Mouse (Mus musculus) v-Abl transformed pro-B cells (cell line): ENCODE measurements at regions not wholly inside any gene's neighbourhood (a gene's known extent, or its start where the extent isn't known, plus 50 kb on each side); places are given as distances from the start of the nearest gene placed in this dataset.

Experiments
- in situ Hi-C, 2 experiments: fragments of 400-800 bp; cut with MboI; formaldehyde crosslinking; loops; one replicate each; pipeline ENCODE4 v1.15.1; 2025; ENCODE audit not compliant: unreplicated experiment in 2 of 2

GRCm38 (mm10) chr13:47716265-47716664 is 544.8 kb upstream of the Id4 start:
- in situ Hi-C loops: no loop called here

DNA sequence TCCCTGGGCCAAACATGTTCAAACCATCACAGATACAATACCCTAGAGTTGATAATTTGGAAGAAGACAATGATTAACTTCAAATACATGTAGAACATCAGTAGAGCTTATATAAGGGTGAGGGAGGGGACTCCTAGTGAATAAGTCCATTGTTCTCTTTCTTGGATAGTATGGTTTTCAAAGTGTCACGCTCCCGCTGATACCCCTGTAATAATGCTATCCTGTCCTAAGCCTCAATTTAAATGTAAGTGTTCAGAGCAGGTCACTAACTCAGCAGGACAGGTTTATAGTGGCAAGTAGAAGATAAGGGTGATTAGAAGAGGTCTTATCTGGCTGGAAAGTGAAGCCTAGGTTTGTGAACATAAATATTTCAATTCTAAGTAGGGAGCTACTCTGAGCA is 540.4 kb upstream of the Id4 start:
- in situ Hi-C loops: no loop called here

- in situ Hi-C loops: no loop called here
These were observed 526.6 kb upstream of the Id4 start for GRCm38 (mm10) chr13:47734415-47734814.

- in situ Hi-C loops: no loop called here
These were observed 525.5 kb upstream of the Id4 start for GRCm38 (mm10) chr13:47735426-47736063.

DNA sequence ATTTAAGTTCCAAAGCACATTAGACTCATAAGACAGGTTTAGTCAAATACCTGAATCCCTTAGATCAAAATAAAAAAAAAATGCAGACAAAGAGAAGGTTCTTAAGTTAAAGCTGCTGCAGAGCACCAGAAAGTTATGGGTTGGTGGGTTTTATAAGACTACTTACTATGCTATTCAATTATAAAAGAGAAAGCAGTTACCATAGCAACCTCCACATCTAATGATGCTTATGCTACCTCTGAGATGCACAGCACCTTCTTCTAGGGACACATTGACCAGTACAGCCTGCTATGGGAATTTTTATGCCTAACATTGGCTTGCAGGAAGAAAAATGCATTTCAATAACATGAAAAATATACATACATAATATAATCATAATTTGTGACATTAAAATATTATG is 512.1 kb upstream of the Id4 start:
- in situ Hi-C loops: no loop called here

- in situ Hi-C loops: no loop called here
These were observed 510.0 kb upstream of the Id4 start for GRCm38 (mm10) chr13:47751033-47751432.

- in situ Hi-C loops: no loop called here
These were observed 496.0 kb upstream of the Id4 start for GRCm38 (mm10) chr13:47764802-47765597.

DNA sequence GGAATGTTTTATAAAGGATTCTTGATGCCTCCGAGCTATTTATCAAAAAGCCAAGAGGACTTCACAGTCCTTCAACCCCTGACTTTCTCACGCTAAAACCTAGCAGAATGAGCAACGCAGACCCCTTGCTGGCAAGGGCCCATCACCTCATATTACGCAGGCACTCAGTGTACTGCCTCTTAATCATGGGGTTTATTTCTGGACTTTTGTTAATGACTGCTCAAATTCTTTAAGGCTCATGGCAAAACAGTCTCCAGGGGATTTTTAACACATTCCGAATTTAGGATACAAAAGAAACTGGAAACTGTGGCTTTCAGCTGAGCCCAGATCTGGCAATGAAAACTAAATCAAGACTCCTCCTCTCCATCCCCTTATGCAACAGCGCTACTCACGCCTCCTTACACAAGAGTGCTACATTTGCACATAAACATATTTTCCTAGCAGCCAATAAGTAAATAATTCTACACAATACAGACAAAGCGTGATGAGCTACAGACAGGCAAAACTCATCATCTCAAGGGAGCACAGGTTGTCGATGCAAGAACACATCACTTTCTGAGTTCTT is 492.0 kb upstream of the Id4 start:
- in situ Hi-C loops: no loop called here

- in situ Hi-C loops: no loop called here
These were observed 483.6 kb upstream of the Id4 start for GRCm38 (mm10) chr13:47777206-47778099.

DNA sequence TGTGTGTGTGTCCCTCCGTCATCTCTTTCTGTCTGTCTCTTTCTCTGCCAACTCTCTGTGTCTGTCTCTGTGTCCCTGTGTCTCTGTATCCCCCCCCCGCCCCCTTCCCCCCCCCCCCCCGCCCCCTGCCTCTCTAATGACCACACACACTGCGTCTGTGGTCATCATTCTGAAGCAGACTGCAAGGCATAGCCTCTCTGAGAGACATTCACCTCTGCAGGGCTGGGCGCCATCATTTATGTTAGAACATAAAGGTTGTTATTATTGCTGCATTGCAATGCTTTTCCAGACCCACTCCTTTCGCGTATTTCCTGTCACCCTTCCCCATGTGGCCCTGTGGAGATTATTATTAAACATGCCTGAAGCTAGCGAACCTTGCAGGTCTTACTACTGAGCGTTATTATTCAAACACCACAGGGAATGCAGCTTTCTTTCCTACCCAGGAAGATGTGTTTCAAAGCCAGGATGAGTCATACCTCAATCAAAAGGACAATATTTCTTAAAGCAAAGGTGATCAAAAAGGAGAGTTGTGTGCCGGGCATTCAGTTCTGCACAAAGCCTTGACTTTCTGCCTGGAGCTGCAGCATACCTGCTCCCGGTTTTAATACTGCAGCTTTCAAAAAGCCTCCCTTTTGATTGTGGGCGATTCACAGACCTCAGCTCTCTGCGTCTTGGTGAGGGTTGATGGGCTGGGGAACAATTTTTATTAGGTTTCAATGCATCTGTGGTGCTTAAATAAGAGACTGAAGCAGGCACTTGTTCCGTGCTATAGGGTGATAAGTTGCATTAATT is 482.6 kb upstream of the Id4 start:
- in situ Hi-C loops: no loop called here

- in situ Hi-C loops: no loop called here
These were observed 476.6 kb upstream of the Id4 start for GRCm38 (mm10) chr13:47784406-47784805.

DNA sequence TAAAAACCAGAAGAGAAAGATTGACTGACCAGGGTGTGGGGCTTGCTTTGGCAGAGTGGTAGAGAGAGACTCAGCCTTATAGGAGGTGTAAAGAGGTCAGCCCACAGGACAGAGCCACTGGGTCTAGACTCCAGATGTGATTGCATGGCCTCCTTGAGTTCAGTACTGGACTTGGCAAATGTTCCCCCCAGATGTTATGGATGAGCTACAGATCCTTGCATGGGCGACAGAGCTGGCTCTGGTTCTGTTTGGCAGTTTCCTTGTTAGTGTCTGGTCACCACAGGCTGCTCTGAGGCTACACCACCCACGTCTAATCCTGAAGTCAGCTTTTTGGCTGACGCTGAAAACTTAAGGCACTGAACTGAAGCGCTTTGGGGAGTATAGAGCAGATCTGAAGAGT is 463.2 kb upstream of the Id4 start:
- in situ Hi-C loops: no loop called here

DNA sequence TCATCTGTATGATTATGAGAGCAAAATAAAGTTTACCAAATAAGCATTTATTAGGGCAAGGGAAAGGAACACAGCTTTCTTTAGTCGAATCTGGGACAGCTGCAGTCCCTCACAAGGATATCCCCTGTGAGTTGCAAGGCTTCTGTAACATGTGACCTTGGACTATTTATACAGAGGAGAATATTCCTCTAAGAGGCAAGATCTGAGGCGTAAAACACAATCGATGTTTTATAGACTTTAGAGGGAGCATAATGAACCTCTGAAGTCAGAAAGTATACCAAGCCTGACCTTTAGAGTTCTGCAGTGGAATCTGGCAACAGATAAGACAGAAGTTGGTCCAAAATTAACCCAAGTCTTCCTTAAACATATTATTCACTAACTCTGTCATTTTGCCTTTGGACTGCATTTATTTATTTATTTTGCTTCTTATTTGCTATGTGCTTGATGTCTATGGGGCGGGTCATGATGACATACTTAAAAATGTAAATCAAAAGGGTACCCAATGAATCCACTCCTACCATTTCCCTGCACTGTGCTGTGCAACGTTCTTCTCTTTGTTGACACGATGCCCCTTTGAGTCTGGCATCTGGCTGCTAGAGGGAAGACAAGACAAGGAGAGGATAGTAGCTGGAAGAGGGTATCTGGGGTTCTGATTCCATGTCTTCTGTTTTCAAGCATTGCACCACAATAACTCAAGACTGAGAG is 449.2 kb upstream of the Id4 start:
- in situ Hi-C loops: no loop called here

GRCm38 (mm10) chr13:47818924-47819564 is 442.0 kb upstream of the Id4 start:
- in situ Hi-C loops: no loop called here

DNA sequence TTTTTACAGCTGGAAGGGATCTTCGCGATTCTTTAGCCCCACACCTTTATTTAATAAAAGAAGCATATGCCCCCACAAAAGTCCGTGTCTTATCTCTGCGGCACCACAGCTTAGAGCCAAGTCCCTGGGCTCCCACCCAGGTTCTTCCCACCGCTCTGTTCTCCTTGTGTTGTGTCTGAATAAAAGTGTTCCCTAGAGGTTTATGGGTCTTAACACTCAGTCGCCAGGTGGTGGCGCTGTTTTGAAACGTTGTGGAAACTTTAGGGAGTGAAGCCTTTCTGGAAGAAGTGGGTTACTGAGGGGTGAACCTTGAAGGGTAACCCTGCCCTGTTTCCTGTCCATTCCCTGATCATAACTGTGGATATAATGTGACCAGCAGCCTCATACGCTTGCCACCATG is 424.5 kb upstream of the Id4 start:
- in situ Hi-C loops: no loop called here

DNA sequence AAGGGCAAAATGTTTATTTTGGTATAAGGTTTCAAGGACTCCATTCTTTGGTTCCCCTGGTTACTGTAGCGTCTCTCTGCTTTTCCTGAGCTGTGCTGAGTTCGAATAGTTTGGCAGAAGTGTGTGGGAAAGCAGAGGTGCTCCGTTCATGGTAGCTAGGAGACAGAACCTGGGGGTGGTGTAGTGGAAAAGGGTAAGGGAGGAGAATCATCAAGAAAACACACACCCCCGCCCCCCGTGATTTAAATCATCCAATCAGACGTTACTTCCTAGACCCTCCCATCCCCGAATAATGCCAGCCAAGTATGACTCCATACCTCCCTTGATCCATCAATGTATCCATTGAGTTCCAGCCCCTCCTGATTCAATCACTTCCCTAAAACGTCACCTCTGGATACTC is 418.6 kb upstream of the Id4 start:
- in situ Hi-C loops: no loop called here

DNA sequence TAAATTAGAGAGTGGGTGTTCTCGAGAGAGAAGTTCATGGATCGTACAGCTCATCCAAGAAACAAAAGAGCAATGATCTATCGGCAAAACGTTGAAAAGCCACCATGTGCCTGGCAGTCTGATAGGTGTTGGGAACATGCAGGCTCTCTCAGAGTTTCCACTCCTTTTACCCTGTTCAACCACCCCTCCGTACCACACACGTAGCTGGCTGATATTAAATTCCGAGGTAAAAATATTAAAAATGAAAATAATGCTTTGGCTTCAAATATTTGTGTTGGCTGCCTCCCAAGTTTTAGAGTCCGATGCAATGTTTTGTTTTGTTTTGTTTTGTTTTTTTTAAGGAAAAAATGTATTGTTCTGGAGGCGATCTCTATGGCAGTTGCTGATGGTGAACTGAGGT is 418.0 kb upstream of the Id4 start:
- in situ Hi-C loops: no loop called here

DNA sequence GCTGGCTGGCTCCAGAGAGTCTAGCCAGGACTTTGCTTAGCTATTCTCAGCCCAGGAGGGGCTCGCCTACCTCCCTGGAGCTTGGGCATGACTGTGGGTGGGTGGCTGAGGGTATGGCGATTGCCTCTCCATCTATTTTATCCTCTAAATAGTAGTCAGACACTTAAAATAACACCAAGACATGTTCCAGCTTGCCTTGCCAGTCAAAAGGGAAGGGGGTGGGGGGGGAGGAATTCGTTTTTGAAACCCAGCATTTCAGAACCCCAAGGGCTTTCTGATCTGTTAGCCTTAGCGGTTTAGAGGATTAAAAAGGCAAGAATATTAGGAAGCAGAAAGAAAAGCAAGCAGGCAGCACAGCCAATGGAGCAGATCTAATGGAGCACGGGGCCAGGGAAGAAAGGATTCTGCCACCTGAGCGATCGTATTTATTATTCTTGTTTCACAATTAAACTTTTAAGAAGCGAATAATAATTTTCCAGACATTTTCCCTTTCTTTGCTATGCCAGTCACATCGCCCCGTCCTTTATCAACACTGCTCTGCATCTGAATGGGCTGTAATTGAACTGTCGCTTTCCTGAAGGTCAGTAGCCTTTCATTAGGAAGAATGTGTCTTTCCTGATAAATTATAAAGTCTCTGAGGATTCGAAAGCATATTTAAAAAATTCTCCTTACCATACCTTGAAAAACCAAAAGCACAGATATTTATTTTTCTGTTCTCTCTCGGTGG is 417.3 kb upstream of the Id4 start:
- in situ Hi-C loops: no loop called here

DNA sequence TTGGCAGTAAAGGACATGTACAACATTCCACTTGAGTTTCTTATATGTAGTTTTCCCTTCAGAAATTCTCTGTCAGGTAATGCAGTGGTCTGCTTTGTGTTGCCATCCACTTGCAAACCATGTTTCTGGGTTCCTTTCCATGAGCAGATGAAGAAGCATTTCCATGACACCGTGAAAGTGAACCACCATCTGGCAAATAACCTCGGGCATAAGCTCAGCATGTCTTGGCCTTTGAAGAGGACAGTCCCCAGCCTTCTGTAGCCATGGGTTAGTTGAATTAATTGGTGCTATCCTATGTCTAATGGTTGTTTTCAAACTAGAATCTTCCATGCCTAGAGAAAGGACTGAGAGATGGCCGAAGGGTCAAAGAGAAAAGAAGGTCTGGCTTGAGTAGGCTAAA is 414.3 kb upstream of the Id4 start:
- in situ Hi-C loops: no loop called here
